In the genomic region with DNA sequence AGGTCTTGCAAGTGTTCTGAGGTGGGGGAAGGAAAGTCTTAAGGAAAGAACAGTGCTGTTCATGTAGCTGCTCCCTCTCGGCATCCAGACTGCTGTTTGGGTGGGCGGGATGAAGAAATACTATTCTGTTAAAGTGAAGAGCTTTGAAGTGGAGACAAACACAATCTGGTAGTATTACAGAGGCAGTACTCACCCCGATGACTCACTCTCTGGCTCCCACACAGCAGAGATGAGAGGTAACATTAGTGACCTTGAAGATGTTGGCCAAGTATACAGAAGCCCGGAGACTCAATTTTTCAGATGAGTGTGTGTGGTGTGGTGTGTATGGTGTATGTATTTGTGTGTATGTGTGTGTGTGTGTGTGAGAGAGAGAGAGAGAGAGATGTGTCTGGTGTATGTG, we compare ENCODE assay signal across 7 mouse cellular contexts. TPM values are rescaled to one million over a fixed set of nuclear protein-coding genes. Genes with fewer than 3 reads are reported as not detected.
DNase-seq lines count a peak whose midpoint lies in the region; ATAC-seq and TF ChIP-seq lines count a peak whose summit lies in the region.

No protein-coding gene starts in this region.

- H3K4me1 ChIP-seq in kidney, postnatal 0 days (replicated peaks; ENCODE audit: insufficient read depth, low read length), result no peaks in the 10 kb centered on the region
- peaks cover 15% of the 10 kb centered on the region for H3K4me1 ChIP-seq in lung, embryonic 16.5 days (replicated peaks; ENCODE audit: control insufficient read depth, insufficient read depth, low read length)
- peaks cover 21% of the 10 kb centered on the region for H3K4me1 ChIP-seq in forebrain, embryonic 15.5 days

- TF ChIP-seq CTCF in kidney, postnatal 0 days (IDR thresholded peaks at IDR 0.05; ENCODE audit: low read depth), result no peak

- H3K4me2 ChIP-seq in kidney, postnatal 0 days (ENCODE audit: low read length), result no peak overlapping the region
- H3K4me2 ChIP-seq in lung, embryonic 16.5 days (ENCODE audit: low read depth, low read length), result no peak overlapping the region
- no peak overlapping the region for H3K4me2 ChIP-seq in forebrain, embryonic 15.5 days (replicated peaks)

- no peaks in the 10 kb centered on the region for H3K9me3 ChIP-seq in kidney, postnatal 0 days (replicated peaks; ENCODE audit: low read length)
- no peaks in the 10 kb centered on the region for H3K9me3 ChIP-seq in lung, embryonic 16.5 days (ENCODE audit: control insufficient read depth, low read length)
- no peaks in the 10 kb centered on the region for H3K9me3 ChIP-seq in forebrain, embryonic 15.5 days

- ATAC-seq in kidney, postnatal 0 days (replicated peaks; ENCODE audit: low FRiP score, low read depth), result no peak
- peak; percentile 49 for ATAC-seq in lung, embryonic 16.5 days (ENCODE audit: low read depth)
- ATAC-seq in forebrain, embryonic 15.5 days (replicated peaks), result no peak

- H3K27me3 ChIP-seq in kidney, postnatal 0 days (ENCODE audit: insufficient read depth, low read length), result no peaks in the 10 kb centered on the region
- H3K27me3 ChIP-seq in lung, embryonic 16.5 days (ENCODE audit: control insufficient read depth, insufficient read depth, low read depth, low read length), result no peaks in the 10 kb centered on the region
- no peaks in the 10 kb centered on the region for H3K27me3 ChIP-seq in forebrain, embryonic 15.5 days

- H3K4me3 ChIP-seq in kidney, postnatal 0 days (replicated peaks; ENCODE audit: low read depth, low read length), result no peak overlapping the region
- H3K4me3 ChIP-seq in lung, embryonic 16.5 days (ENCODE audit: low read length), result no peak overlapping the region
- no peak overlapping the region for H3K4me3 ChIP-seq in forebrain, embryonic 15.5 days

- no peaks in the 10 kb centered on the region for H3K36me3 ChIP-seq in kidney, postnatal 0 days (ENCODE audit: insufficient read depth, low read length)
- H3K36me3 ChIP-seq in lung, embryonic 16.5 days (ENCODE audit: control insufficient read depth, insufficient read depth, low read length), result no peaks in the 10 kb centered on the region
- no peaks in the 10 kb centered on the region for H3K36me3 ChIP-seq in forebrain, embryonic 15.5 days

- 46% methylated on average over 4 of the region's 4 CpGs for WGBS in kidney, postnatal 0 days
- 28% methylated on average over 4 of the region's 4 CpGs for WGBS in lung, embryonic 16.5 days
- WGBS in forebrain, embryonic 15.5 days, result 68% methylated on average over 4 of the region's 4 CpGs

- H3K9ac ChIP-seq in kidney, postnatal 0 days (ENCODE audit: low read depth, low read length), result no peak overlapping the region
- no peak overlapping the region for H3K9ac ChIP-seq in lung, embryonic 16.5 days (ENCODE audit: low read length)
- no peak overlapping the region for H3K9ac ChIP-seq in forebrain, embryonic 15.5 days (replicated peaks)

- DNase-seq in kidney, postnatal 0 days (ENCODE audit: low spot score), result peak; percentile 68
- no peak for DNase-seq in kidney, postnatal 36 days
- peak; percentile 69 for DNase-seq in NIH3T3 (ENCODE audit: low read depth)
- peak; percentile 38 for DNase-seq in adrenal gland, postnatal 25 days
- DNase-seq in spleen, postnatal 10 days (ENCODE audit: low spot score in 2 of 2), result no peak

- H3K27ac ChIP-seq in kidney, postnatal 0 days, result no peak overlapping the region
- no peak overlapping the region for H3K27ac ChIP-seq in lung, embryonic 16.5 days (ENCODE audit: low read length)
- no peak overlapping the region for H3K27ac ChIP-seq in forebrain, embryonic 15.5 days (replicated peaks)

RNA-seq across cellular contexts. Expression of gene Upp2, which starts 22.5 kb away (rescaled TPM):
- 9.6 and 10.4 TPM in 2 replicates for polyA plus RNA-seq in kidney, postnatal 0 days (2015; fragmentation: Nextera tagmentation; extraction: Ambion mirVana)
- 13.8 and 17.9 TPM in 2 replicates for total RNA-seq in adrenal gland, postnatal 25 days (2021)
- 6.6 and 7.4 TPM in 2 replicates for polyA plus RNA-seq in lung, embryonic 16.5 days (2015; fragmentation: Nextera tagmentation; extraction: Ambion mirVana)
- 14.4 and 16.1 TPM in 2 replicates for polyA plus RNA-seq in forebrain, embryonic 15.5 days (2015; fragmentation: Nextera tagmentation; extraction: Ambion mirVana)

RNA-seq across cellular contexts. Expression of gene Acvr1, which starts 22.7 kb away (rescaled TPM):
- polyA plus RNA-seq in kidney, postnatal 0 days (2015; fragmentation: Nextera tagmentation; extraction: Ambion mirVana), result 5.4 and 5.5 TPM in 2 replicates
- 40.1 and 50.7 TPM in 2 replicates for total RNA-seq in adrenal gland, postnatal 25 days (2021)
- polyA plus RNA-seq in lung, embryonic 16.5 days (2015; fragmentation: Nextera tagmentation; extraction: Ambion mirVana), result 4.8 and 5.6 TPM in 2 replicates
- polyA plus RNA-seq in forebrain, embryonic 15.5 days (2015; fragmentation: Nextera tagmentation; extraction: Ambion mirVana), result 7.4 and 7.9 TPM in 2 replicates

Comparison
In these comparisons a context has a peak if more than half of its experiments do, and no peak if none do; other contexts are left out.
1. DNase-seq: peak in kidney, postnatal 0 days (single experiment), NIH3T3 (single experiment) and adrenal gland, postnatal 25 days (single experiment); none in kidney, postnatal 36 days (0 of 2) and spleen, postnatal 10 days (0 of 2).